Mouse (Mus musculus): ENCODE data around the gene Asb15. TPM values are rescaled to one million over a fixed set of nuclear protein-coding genes. Genes with fewer than 3 reads are reported as not detected.

The Asb15 gene
- polyA plus RNA-seq, 1 experiment, result not detected

GRCm38 (mm10) chr6:24608682-24609081, 80.7 kb downstream of the Asb15 start:
- 95% methylated on average over 3 of the region's 3 CpGs for WGBS
- H3K4me1 ChIP-seq (ENCODE audit: control insufficient read depth, insufficient read depth, low read length), result no peaks in the 10 kb centered on the region

DNA sequence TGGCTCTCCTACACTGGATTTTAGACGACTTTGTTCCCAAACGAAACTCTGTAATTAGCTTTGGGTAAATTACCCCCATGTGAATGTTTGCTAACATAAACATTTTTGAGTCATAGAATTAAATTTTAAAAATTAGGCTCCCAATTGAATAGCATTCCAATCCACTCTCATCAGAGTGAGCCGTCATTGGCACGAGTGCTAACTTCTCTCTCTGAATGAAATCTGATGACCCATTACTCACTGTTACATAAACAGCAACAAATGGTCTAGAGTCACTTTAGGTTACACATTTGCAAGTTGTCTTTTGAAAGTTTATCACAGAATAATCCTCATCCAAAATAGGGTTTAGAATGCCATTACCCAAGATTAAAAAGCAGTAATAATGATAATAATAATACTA, 81.6 kb downstream of the Asb15 start:
- TF ChIP-seq POLR2A (IDR thresholded peaks at IDR 0.05; ENCODE audit: insufficient read depth, low read depth, low read length) (no peak), CTCF (IDR thresholded peaks at IDR 0.05; ENCODE audit: insufficient read depth, low read depth, low read length) (no peak)
- H3K4me3 ChIP-seq (ENCODE audit: insufficient read depth, low read depth, low read length), result no peak overlapping the region
- WGBS, result 49% methylated on average over 4 of the region's 4 CpGs
- H3K27ac ChIP-seq (ENCODE audit: insufficient read depth, low read depth, low read length), result no peak overlapping the region
- H3K4me1 ChIP-seq (ENCODE audit: control insufficient read depth, insufficient read depth, low read length), result no peaks in the 10 kb centered on the region

More at GRCm38 (mm10) chr6:24608682-24609081, 80.7 kb downstream of the Asb15 start:
- TF ChIP-seq POLR2A (IDR thresholded peaks at IDR 0.05; ENCODE audit: insufficient read depth, low read depth, low read length) (no peak), CTCF (IDR thresholded peaks at IDR 0.05; ENCODE audit: insufficient read depth, low read depth, low read length) (no peak)
- no peak overlapping the region for H3K27ac ChIP-seq (ENCODE audit: insufficient read depth, low read depth, low read length)
- H3K4me3 ChIP-seq (ENCODE audit: insufficient read depth, low read depth, low read length), result no peak overlapping the region

DNA sequence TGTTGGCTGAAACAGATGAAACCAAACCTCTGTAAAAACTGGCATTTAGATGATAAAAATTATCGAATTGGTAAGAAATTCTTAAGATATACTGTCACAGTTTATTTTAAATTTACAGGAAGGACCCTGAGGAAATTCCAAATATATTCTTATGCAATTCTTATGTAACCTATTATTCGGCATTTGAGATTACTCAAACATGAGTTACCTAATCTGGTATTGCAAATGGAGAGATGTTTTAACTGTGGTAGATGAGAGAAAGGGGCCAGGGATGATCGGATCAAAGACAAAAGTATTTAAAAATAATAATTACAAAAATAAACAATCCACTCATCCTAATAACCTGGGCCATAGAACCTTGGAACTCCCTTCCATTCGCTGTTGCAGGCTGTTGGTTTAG, 82.4 kb downstream of the Asb15 start:
- no peak for TF ChIP-seq CTCF (IDR thresholded peaks at IDR 0.05; ENCODE audit: insufficient read depth, low read depth, low read length)
- TF ChIP-seq POLR2A (IDR thresholded peaks at IDR 0.05; ENCODE audit: insufficient read depth, low read depth, low read length), result no peak
- whole genome bisulfite sequencing, result 95% methylated on average over 4 of the region's 4 CpGs

DNA sequence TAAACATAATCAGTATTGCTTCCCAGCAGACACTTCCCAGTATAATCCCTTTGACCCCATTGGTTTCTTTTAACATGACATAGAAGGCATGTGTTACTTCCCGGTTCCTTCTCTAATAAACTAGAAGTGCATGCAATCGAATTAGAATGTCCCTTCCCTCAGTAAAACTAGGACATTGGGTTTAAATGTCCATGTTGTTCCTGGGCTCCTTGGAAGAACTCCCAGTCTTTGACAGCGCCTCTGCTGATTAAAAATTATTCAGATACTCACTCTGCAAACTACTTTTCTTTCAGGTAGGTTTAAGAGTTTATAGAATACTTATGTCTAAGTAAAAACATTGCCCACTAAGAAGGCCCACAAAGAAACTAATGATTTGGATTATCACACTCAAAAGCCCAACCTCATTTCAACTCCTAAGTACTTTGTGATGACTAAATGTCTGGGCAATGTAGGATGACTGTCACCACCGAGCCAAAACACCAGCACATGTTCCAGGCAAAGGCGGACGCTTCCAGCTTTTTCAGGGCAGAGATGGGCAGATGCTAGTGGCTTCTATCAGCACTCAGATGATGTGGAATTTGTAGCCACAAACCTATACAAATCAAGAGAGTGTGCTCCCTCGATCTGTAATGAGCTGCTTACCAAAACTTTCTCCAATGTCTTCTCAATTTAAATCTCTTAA, 84.3 kb downstream of the Asb15 start:
- Histone ChIP-seq H3K4me3 (ENCODE audit: insufficient read depth, low read depth, low read length) (no peak overlapping the region), H3K27ac (ENCODE audit: insufficient read depth, low read depth, low read length) (no peak overlapping the region), H3K4me1 (ENCODE audit: control insufficient read depth, insufficient read depth, low read length) (no peaks in the 10 kb centered on the region)
- TF ChIP-seq CTCF (IDR thresholded peaks at IDR 0.05; ENCODE audit: insufficient read depth, low read depth, low read length), result no peak
- TF ChIP-seq POLR2A (IDR thresholded peaks at IDR 0.05; ENCODE audit: insufficient read depth, low read depth, low read length), result no peak
- 72% methylated on average over 7 of the region's 7 CpGs for WGBS

More for the DNA sequence above, 82.4 kb downstream of the Asb15 start:
- no peak overlapping the region for H3K27ac ChIP-seq (ENCODE audit: insufficient read depth, low read depth, low read length)
- no peaks in the 10 kb centered on the region for H3K4me1 ChIP-seq (ENCODE audit: control insufficient read depth, insufficient read depth, low read length)
- H3K4me3 ChIP-seq (ENCODE audit: insufficient read depth, low read depth, low read length), result no peak overlapping the region

GRCm38 (mm10) chr6:24613346-24613745, 85.4 kb downstream of the Asb15 start:
- Histone ChIP-seq H3K4me3 (ENCODE audit: insufficient read depth, low read depth, low read length) (no peak overlapping the region), H3K4me1 (ENCODE audit: control insufficient read depth, insufficient read depth, low read length) (no peaks in the 10 kb centered on the region), H3K27ac (ENCODE audit: insufficient read depth, low read depth, low read length) (no peak overlapping the region)
- WGBS, result 96% methylated on average over 6 of the region's 6 CpGs
- TF ChIP-seq POLR2A (IDR thresholded peaks at IDR 0.05; ENCODE audit: insufficient read depth, low read depth, low read length), result no peak
- no peak for TF ChIP-seq CTCF (IDR thresholded peaks at IDR 0.05; ENCODE audit: insufficient read depth, low read depth, low read length)

- Histone ChIP-seq H3K4me3 (ENCODE audit: insufficient read depth, low read depth, low read length) (no peak overlapping the region), H3K4me1 (ENCODE audit: control insufficient read depth, insufficient read depth, low read length) (no peaks in the 10 kb centered on the region), H3K27ac (ENCODE audit: insufficient read depth, low read depth, low read length) (no peak overlapping the region)
- WGBS, result 48% methylated on average over 4 of the region's 4 CpGs
- TF ChIP-seq POLR2A (IDR thresholded peaks at IDR 0.05; ENCODE audit: insufficient read depth, low read depth, low read length) (no peak), CTCF (IDR thresholded peaks at IDR 0.05; ENCODE audit: insufficient read depth, low read depth, low read length) (no peak)
These were observed 86.0 kb downstream of the Asb15 start for GRCm38 (mm10) chr6:24613918-24614317.

DNA sequence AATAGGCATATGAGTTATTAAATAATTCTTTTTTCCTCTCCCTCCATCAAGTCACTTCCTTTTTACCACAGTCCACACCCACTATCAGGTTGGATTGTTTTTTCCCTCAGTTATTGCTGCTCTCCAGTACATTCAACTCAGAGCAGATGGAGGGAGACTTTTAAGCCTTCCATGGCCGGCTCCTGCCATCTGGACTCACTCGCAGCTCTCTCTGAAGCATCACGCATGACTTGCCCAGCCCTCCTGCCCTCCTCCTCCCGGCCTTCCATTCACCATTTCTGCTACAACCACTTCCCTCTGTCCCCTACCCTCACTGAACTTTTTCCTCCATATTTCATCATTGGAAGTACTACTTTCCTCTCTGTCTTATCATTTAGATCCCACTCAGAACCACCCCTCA, 88.8 kb downstream of the Asb15 start:
- TF ChIP-seq CTCF (IDR thresholded peaks at IDR 0.05; ENCODE audit: insufficient read depth, low read depth, low read length) (no peak), POLR2A (IDR thresholded peaks at IDR 0.05; ENCODE audit: insufficient read depth, low read depth, low read length) (no peak)
- 77% methylated on average over 4 of the region's 4 CpGs for WGBS
- no peaks in the 10 kb centered on the region for H3K4me1 ChIP-seq (ENCODE audit: control insufficient read depth, insufficient read depth, low read length)
- H3K27ac ChIP-seq (ENCODE audit: insufficient read depth, low read depth, low read length), result no peak overlapping the region
- H3K4me3 ChIP-seq (ENCODE audit: insufficient read depth, low read depth, low read length), result no peak overlapping the region

DNA sequence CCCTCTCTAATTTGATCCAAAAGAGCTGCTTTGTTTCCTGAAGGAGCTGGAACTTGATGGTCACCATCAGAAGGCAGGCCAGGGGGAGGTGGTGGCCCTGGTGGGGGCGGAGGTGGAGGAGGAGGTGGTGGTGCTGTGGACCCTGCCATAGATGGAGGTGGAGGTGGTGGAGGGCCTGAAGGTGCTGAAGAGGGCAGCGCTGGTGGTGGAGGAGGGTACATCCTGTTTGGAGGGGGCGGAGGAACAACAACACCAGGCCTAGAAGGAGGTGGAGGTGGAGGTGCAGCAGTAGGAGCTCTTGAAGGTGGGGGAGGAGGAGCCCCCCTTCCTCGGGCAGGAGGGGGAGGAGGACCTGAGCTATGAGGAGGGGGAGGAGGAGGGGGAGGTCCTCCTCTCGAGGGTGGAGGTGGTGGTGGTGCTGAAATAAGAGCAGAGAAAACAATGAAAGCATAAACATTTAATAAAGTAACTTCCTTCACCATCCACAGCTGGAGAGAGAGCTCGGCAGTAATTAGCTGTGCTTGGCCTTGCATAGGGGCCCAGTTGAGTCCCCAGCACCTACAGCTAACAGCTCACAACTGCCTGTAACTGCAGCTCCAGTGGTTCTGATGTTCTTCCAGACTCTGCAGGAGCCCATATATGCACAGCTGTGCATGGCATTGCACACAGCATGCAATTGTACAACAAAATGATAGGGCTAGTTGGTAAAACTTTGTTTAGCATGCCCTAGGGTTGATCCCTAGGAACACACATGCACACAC, 91.5 kb downstream of the Asb15 start:
- Histone ChIP-seq H3K27ac (ENCODE audit: insufficient read depth, low read depth, low read length) (no peak overlapping the region), H3K4me1 (ENCODE audit: control insufficient read depth, insufficient read depth, low read length) (no peaks in the 10 kb centered on the region), H3K4me3 (ENCODE audit: insufficient read depth, low read depth, low read length) (no peak overlapping the region)
- WGBS, result 67% methylated on average over 6 of the region's 6 CpGs
- TF ChIP-seq CTCF (IDR thresholded peaks at IDR 0.05; ENCODE audit: insufficient read depth, low read depth, low read length) (no peak), POLR2A (IDR thresholded peaks at IDR 0.05; ENCODE audit: insufficient read depth, low read depth, low read length) (no peak)

GRCm38 (mm10) chr6:24620936-24621335, 93.0 kb downstream of the Asb15 start:
- TF ChIP-seq CTCF (IDR thresholded peaks at IDR 0.05; ENCODE audit: insufficient read depth, low read depth, low read length) (no peak), POLR2A (IDR thresholded peaks at IDR 0.05; ENCODE audit: insufficient read depth, low read depth, low read length) (no peak)
- WGBS, result 89% methylated on average over 2 of the region's 2 CpGs
- no peak overlapping the region for H3K4me3 ChIP-seq (ENCODE audit: insufficient read depth, low read depth, low read length)
- H3K4me1 ChIP-seq (ENCODE audit: control insufficient read depth, insufficient read depth, low read length), result no peaks in the 10 kb centered on the region
- H3K27ac ChIP-seq (ENCODE audit: insufficient read depth, low read depth, low read length), result no peak overlapping the region
